Mouse (Mus musculus) neural tube, embryonic 11.5 days (tissue): ENCODE results near the gene Itm2b. TPM values are rescaled to one million over a fixed set of nuclear protein-coding genes. Genes with fewer than 3 reads are reported as not detected.

Source experiments
- ATAC-seq: fragments of 200-750 bp; cut with Nextera tagmentation; 2 replicates; pipeline ENCODE4 v1.8.0; 2017; ENCODE audit warnings: moderate number of reproducible peaks, mild to moderate bottlenecking, moderate TSS enrichment, moderate library complexity; ENCODE audit not compliant: insufficient read depth, low FRiP score, low TSS enrichment
- DNase-seq: peaks from one replicate; pipeline ENCODE4 v3.0.0-alpha.2; 2015; ENCODE audit warnings: low spot score
- H3K27ac ChIP-seq: fragments of 300-500 bp; sonication (generic); 2 replicates; pipeline ENCODE4 v1.5.1; 2014; ENCODE audit warnings: low read depth, mild to moderate bottlenecking, low read length
- H3K27me3 ChIP-seq: fragments of 300-500 bp; sonication (generic); 2 replicates; pipeline ENCODE4 v1.6.1; 2014; ENCODE audit warnings: mild to moderate bottlenecking, low read length, mixed read lengths; ENCODE audit not compliant: control insufficient read depth, insufficient read depth
- H3K36me3 ChIP-seq: fragments of 300-500 bp; sonication (generic); 2 replicates; pipeline ENCODE4 v1.6.1; 2014; ENCODE audit warnings: mild to moderate bottlenecking, low read length, moderate library complexity, mixed read lengths; ENCODE audit not compliant: control insufficient read depth, insufficient read depth
- H3K4me1 ChIP-seq: fragments of 300-500 bp; sonication (generic); 2 replicates; pipeline ENCODE4 v1.6.1; 2014; ENCODE audit warnings: low read length, mixed read lengths; ENCODE audit not compliant: control insufficient read depth, insufficient read depth
- H3K4me2 ChIP-seq: fragments of 300-500 bp; sonication (generic); 2 replicates; pipeline ENCODE4 v1.6.1; 2014; ENCODE audit warnings: low read depth, mild to moderate bottlenecking, moderate library complexity
- H3K4me3 ChIP-seq: fragments of 300-500 bp; sonication (generic); 2 replicates; pipeline ENCODE4 v1.5.1; 2014; ENCODE audit warnings: low read depth, low read length
- H3K9ac ChIP-seq: fragments of 300-500 bp; sonication (generic); 2 replicates; pipeline ENCODE4 v1.6.1; 2014; ENCODE audit warnings: mild to moderate bottlenecking, low read length
- H3K9me3 ChIP-seq: fragments of 300-500 bp; sonication (generic); 2 replicates; pipeline ENCODE4 v1.6.1; 2016; ENCODE audit warnings: low read length; ENCODE audit not compliant: control insufficient read depth
- WGBS: fragments of 180-500 bp; shearing (Covaris S2); extraction: QIAGEN DNeasy Blood & Tissue Kit; methylation state at CpG from one replicate; pipeline ENCODE4 v1.1.7; 2014; 5-methylcytosine and 5-hydroxymethylcytosine counted together
- polyA plus RNA-seq: library from polyadenylated mRNA; unstranded; fragments of >200 nt; fragmentation: Nextera tagmentation; extraction: Ambion mirVana; gene quantifications from 2 replicates; pipeline ENCODE4 v1.2.1, GENCODE M21; 2014

The Itm2b gene
- polyA plus RNA-seq, 1 experiment from 2014 or later: 349 TPM

DNA sequence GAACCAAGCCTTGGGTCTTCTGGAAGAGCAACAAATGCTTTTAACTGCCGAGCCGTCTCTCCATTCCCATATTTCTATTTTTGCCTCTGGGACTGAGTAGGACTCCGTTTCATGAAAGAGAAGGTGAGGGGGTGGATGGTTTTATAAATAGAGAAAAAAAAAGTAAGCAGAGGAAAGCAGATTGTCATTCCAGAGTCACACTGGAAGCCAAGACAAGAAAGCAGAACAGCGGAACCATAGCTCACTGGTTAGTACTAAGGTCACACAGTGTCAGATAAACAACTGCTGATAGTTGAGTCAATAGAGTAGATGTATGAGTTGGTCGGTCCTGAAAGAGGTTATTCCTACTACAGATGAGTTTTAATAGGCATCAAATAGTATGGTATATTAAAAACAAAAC is 1.4 kb upstream of the Itm2b start:
- no peak overlapping the region for H3K4me2 ChIP-seq
- H3K27ac ChIP-seq: no peak overlapping the region
- no peaks in the 10 kb centered on the region for H3K9me3 ChIP-seq
- no peaks in the 10 kb centered on the region for H3K36me3 ChIP-seq
- WGBS: 83% methylated on average over 5 of the region's 5 CpGs
- 0 out of 2 replicates have a peak, but pooled peaks cover 5% of the 10 kb centered on the region for H3K4me1 ChIP-seq
- no peak overlapping the region for H3K9ac ChIP-seq
- no peak for DNase-seq
- no peak overlapping the region for H3K4me3 ChIP-seq
- H3K27me3 ChIP-seq: no peaks in the 10 kb centered on the region
- ATAC-seq: no peak

DNA sequence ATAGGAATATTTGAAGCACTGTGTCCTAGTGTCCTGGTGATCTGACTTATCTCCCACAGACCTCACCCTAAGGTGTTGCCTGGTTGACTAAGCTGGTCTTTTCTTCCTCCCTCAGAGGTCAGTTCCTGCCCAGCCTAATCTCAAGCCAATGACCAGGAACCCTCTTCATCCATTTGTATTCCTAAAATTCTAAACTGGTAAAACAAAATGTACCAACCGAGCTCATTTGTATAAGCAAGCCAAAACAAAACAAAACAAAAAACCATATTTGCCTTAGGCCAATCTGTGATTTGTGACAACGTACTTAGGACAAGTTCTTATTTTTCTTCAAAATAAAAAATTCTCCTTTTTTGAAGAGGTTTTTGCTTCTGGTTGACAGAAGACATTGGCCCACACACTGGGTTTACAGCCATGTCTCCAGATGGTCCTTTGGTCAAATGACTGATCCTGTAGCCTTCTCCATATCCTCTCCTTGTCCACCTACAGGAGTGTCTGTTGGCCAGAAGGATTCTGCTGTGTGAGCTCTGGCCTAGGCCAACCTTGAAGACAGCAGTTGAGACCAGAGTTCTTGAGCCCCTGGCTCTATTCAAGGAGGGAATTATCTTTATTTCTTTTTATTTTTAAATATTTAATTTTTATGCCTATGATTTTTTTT is 758 bp upstream of the Itm2b start:
- Histone ChIP-seq H3K4me3 (no peak overlapping the region), H3K4me2 (peak overlapping the region; percentile 66; the same call in 1 of the 2 replicates), H3K9me3 (no peaks in the 10 kb centered on the region), H3K27me3 (no peaks in the 10 kb centered on the region), H3K27ac (no peak overlapping the region), H3K36me3 (no peaks in the 10 kb centered on the region), H3K4me1 (0 out of 2 replicates have a peak, but pooled peaks cover 5% of the 10 kb centered on the region), H3K9ac (no peak overlapping the region)
- DNase-seq: no peak
- ATAC-seq: peak; percentile 46; the same call in 1 of the 2 replicates
- 86% methylated on average over 2 of the region's 2 CpGs for WGBS

DNA sequence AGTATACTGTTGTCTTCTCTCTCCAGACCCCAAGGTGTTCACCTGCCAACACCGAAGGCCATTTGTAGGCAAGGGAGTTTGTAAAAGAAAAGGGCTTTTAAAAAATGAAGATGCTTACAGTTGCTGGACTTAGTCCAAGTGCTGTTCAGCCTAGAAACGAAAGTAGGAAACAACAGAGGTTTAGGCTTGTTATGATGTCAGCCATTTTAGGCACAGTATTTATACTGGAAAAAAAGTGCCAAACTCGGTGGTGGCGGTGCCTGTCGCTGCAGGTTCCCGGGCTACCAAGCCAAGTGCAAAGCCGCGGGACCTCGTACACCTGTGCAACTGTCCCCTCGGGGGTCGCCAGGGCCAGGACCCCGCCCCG is 560 bp downstream of the Itm2b start:
- Histone ChIP-seq H3K27ac (peak overlapping the region; percentile 93), H3K27me3 (no peaks in the 10 kb centered on the region), H3K36me3 (no peaks in the 10 kb centered on the region), H3K4me2 (peak overlapping the region; percentile 66), H3K4me3 (peak overlapping the region; percentile 83), H3K4me1 (0 out of 2 replicates have a peak, but pooled peaks cover 5% of the 10 kb centered on the region), H3K9ac (peak overlapping the region; percentile 96), H3K9me3 (no peaks in the 10 kb centered on the region)
- no peak; the same call in 1 of the 2 replicates for ATAC-seq
- WGBS: under 1% methylated on average over 13 of the region's 13 CpGs
- DNase-seq: peak; percentile 16

DNA sequence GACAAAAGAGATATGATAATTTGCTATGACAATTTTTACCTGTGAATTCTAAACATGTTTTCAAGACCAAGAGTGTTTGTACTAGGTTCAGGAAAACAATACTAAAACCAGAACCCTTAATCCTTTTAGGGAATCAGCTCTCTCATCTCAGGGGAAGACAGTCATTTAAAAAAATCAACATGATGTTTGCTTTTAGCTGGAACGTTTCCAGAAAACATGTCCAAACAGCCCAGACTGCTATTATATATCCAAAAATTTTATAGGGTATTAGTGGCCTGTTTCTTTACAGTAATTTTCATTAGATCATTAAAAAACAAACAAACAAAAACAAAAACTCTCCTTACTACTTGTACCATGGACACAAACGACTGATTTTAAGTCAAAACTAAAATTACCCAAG is 1.3 kb downstream of the Itm2b start:
- Histone ChIP-seq H3K27me3 (no peaks in the 10 kb centered on the region), H3K27ac (no peak overlapping the region), H3K4me1 (0 out of 2 replicates have a peak, but pooled peaks cover 5% of the 10 kb centered on the region), H3K9ac (no peak overlapping the region), H3K4me3 (0 out of 2 replicates have a peak overlapping the region, but pooled peaks have one; percentile 83), H3K36me3 (no peaks in the 10 kb centered on the region), H3K4me2 (peak overlapping the region; percentile 66; the same call in 1 of the 2 replicates), H3K9me3 (no peaks in the 10 kb centered on the region)
- WGBS: 61% methylated on average over 2 of the region's 2 CpGs
- DNase-seq: no peak
- no peak for ATAC-seq

DNA sequence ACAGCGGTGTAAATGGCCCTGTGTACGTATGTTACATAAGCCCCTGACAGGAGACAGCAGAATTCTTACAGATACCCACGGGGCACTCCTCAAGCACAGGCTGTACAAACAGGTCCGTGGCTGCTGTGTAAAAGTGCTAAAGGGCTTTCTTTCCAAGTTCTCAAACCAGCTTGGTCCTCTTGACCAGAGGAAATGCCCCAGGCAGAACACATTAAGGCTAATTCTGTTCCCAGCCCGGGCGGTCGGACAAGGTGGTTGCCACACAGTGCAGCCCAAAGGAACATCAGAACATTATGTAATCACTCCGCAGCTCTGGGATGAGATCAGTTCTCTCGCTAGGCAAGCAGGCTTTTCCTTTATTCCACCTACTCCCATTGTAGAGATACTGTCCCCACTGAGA is 2.4 kb downstream of the Itm2b start:
- 0 out of 2 replicates have a peak, but pooled peaks cover 5% of the 10 kb centered on the region for H3K4me1 ChIP-seq
- no peak overlapping the region for H3K4me3 ChIP-seq
- no peaks in the 10 kb centered on the region for H3K36me3 ChIP-seq
- no peak overlapping the region for H3K27ac ChIP-seq
- ATAC-seq (no peak), DNase-seq (no peak)
- H3K4me2 ChIP-seq: peak overlapping the region; percentile 0; the same call in 1 of the 2 replicates
- no peaks in the 10 kb centered on the region for H3K9me3 ChIP-seq
- H3K9ac ChIP-seq: no peak overlapping the region
- no peaks in the 10 kb centered on the region for H3K27me3 ChIP-seq
- WGBS: 75% methylated on average over 9 of the region's 9 CpGs

DNA sequence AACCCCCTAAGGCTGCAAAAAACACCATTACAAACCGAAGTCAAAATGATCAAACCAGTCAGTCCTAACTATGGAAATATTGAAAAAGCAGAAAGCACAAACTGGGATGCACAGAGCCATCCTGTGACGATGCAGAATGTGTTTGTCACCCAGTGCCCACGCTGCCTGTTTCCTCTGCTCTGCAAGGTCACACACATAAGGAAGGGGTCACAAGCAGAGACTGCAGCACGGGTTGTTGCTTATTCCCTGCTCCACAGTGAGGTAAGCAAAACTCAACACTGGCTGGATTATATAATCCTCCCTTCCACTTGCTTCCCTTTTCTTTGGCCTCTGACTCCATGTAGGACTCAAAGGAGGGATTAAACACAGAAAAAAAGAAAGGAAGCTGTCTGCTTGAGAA is 3.5 kb downstream of the Itm2b start:
- H3K9ac ChIP-seq: no peak overlapping the region
- no peak for DNase-seq
- no peaks in the 10 kb centered on the region for H3K27me3 ChIP-seq
- WGBS: 80% methylated on average over 4 of the region's 4 CpGs
- no peaks in the 10 kb centered on the region for H3K9me3 ChIP-seq
- no peak overlapping the region for H3K4me2 ChIP-seq
- H3K4me1 ChIP-seq: 0 out of 2 replicates have a peak, but pooled peaks cover 5% of the 10 kb centered on the region
- H3K27ac ChIP-seq: no peak overlapping the region
- no peak for ATAC-seq
- no peak overlapping the region for H3K4me3 ChIP-seq
- no peaks in the 10 kb centered on the region for H3K36me3 ChIP-seq

DNA sequence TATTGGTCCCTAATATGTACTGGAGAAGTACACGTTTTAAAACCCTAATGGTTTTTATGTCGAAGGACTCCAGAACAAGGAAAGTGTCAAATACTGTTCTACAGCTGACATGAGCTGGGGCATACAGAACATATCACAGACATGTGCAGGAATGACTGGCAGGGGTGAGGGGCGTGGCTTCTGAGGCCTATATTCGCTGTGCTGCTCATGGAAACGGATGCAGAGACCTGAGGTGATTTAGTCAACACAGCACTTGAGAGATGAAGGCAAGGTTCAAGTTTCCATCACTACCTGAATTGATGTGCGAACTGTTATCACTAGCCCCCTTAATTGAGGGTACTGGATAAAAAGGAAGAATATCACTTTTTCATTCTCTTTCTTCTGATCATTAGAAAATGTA is 7.3 kb downstream of the Itm2b start:
- no peaks in the 10 kb centered on the region for H3K27me3 ChIP-seq
- no peak for ATAC-seq
- H3K4me2 ChIP-seq: no peak overlapping the region
- 88% methylated on average over 6 of the region's 6 CpGs for WGBS
- DNase-seq: no peak
- H3K36me3 ChIP-seq: no peaks in the 10 kb centered on the region
- H3K27ac ChIP-seq: no peak overlapping the region
- H3K4me1 ChIP-seq: no peaks in the 10 kb centered on the region
- no peaks in the 10 kb centered on the region for H3K9me3 ChIP-seq
- no peak overlapping the region for H3K4me3 ChIP-seq
- no peak overlapping the region for H3K9ac ChIP-seq

DNA sequence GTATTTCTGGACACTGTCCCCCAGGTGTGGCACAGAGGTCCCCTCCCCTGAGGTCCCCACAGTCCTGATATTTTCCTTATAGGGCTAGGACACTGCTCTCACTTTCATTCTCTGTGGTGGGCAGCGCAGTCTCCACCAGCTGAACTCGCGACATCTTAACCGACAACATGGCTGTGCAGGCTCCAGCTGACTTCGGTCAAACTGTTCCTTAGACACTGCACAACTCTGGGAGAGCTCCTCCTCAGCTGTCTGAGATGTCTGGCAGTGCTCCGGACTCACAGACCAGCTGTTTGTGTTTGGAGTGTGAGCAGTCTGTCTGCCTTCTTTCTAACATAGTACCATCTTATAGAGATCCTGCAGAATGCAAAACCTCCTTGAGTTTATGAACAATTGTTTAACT is 8.2 kb downstream of the Itm2b start:
- no peak overlapping the region for H3K9ac ChIP-seq
- DNase-seq (no peak), ATAC-seq (no peak)
- H3K27ac ChIP-seq: no peak overlapping the region
- no peak overlapping the region for H3K4me3 ChIP-seq
- H3K9me3 ChIP-seq: no peaks in the 10 kb centered on the region
- no peaks in the 10 kb centered on the region for H3K4me1 ChIP-seq
- 89% methylated on average over 6 of the region's 6 CpGs for WGBS
- no peaks in the 10 kb centered on the region for H3K27me3 ChIP-seq
- H3K4me2 ChIP-seq: no peak overlapping the region
- H3K36me3 ChIP-seq: no peaks in the 10 kb centered on the region

DNA sequence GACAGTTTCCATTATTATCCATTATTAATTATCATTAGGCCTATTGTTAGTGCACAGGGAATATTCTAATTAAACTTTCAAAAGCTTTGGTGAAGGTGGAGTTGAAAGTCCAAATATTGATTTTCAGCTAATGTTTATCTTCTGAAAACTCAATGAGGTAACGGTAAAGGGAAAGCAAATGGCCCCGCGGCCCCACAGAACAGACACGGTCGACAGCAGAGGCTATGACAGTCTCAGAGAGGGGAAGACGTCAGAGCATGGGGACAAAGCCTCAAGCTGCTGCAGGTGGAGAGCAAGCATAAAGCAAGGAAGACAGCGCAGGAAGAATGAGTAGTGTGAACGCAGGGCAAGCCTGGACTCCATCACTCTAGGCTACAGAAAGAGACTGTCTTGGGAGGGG is 9.2 kb downstream of the Itm2b start:
- no peaks in the 10 kb centered on the region for H3K4me1 ChIP-seq
- H3K4me3 ChIP-seq: no peak overlapping the region
- H3K4me2 ChIP-seq: no peak overlapping the region
- WGBS: 70% methylated on average over 8 of the region's 8 CpGs
- no peaks in the 10 kb centered on the region for H3K27me3 ChIP-seq
- no peak overlapping the region for H3K27ac ChIP-seq
- no peak overlapping the region for H3K9ac ChIP-seq
- ATAC-seq: no peak
- no peak for DNase-seq
- H3K9me3 ChIP-seq: no peaks in the 10 kb centered on the region
- H3K36me3 ChIP-seq: peaks cover 2% of the 10 kb centered on the region; the same call in 1 of the 2 replicates
